Mouse (Mus musculus) cerebellum, postnatal 36 days (tissue): ENCODE results near the gene Chit1.
A peak's percentile ranks its signal among the peaks of the same experiment; 100 is the strongest.

ENCODE experiments used
- DNase-seq, 2 experiments: peaks; one replicate each; pipeline ENCODE4 v3.0.0; 2021 to 2022; ENCODE audit warnings: mixed read lengths in 2 of 2

The Chit1 gene

DNA sequence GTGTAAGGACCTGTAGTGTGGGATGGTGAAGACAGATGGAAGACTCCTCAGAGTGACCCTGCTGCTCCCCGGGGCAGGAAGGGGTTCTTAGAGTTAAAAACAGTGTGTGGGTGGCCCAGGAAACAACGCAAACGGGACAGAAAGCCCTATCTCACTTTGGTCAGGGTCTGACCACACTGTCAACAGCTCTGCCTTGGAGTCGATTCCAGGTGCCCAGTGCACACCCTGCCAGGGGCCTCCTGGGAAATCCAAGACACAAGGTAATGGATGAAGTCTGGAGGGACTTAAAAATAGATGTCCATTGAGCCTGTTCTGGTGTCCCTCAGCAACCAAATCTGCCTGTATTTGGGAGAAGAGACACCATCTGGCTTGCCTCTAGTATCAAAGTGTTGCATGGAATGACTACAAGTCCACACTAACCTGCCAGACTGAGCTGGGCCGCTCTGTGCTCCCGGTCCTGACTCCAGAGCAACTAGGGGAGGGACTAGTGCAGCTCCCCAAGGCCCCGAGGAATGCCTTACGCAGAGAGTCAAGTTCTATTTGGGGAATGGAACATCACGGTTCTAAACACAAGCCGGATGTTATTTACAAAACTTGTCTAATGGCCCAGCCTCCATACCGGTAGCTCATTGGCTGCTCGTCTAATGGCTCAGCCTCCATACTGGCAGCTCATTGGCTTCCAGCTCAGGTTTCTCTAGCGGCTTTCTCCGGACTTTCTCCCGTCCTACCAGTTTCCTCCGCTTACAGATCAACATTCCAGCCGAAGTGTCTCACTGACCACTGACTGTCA is 12.1 kb upstream of the Chit1 start:
- peak; percentile 41 to 51 for DNase-seq

DNA sequence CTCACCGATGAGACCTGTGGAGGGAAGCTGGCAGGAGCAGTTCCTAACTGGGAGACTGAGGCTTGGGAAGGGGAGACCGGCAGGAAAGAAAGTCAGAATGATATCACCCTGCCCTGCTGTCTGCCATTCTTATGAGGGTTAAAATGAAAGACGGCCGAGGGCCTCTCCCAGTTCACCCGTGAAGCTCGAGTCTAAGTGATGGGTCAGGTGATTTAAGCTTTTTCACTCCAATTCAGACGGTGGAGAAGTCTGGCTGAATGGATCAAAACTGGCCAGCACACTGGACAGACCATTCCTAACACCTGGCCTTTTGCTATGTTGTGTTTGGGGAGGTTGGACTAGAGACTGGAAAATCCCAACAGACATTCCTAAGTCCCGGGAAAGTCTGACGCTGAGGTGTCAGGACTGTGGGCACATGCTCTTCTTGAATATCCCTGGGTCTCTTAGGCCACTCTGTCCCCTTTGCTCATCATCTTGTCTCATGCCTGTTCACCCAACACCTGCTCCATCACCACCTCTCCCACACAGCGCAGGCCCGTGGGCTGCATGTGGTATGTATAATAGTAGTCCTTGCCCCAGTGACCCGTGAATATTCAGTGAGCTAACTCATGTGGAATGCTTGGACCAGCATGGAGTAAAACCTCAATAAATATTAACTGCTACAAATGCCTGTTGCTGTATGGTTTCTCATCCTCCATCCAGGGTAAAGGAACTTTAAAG is 11.4 kb upstream of the Chit1 start:
- DNase-seq = peak in 1 of 2 experiments; percentile 0

DNA sequence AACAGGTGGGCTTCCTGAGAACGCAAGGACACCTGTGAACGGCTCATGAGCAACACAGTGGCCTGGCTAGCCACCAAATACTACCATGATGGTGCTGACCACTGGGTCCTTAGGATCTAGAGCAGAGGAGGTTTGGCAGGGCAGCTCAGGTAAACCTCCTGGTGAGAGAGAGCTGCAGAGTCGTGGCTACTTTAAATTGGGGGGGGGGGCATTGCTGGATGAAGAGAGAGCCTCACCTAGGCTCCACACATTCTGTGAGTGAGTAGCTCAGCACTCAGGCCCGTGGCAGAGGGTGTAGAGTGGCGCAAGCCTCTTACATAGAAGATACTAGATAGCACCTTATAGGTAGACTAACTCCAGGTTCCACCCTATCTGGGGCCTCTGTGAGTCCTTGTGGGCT is 10.6 kb upstream of the Chit1 start:
- DNase-seq = peak in 1 of 2 experiments; percentile 1

DNA sequence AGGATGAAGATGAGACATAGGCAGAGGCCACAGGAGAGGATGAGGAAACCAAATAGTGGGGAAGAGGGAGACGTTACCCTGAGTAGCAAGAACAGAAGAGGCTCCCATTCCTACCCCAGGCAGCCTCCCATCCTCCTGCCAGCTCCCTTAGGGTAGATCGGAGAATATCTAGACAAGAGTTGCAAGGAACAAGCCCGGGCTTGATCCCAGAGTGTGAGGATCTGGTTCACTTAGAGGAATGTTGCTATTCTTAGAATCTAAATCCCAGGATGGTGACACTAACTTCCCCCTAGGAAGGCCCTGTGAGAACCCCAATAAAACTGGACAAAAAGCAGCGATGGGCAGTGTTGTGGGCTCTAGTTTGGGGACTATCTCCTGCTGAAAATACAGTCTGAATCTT is 10.1 kb upstream of the Chit1 start:
- no peak for DNase-seq

DNA sequence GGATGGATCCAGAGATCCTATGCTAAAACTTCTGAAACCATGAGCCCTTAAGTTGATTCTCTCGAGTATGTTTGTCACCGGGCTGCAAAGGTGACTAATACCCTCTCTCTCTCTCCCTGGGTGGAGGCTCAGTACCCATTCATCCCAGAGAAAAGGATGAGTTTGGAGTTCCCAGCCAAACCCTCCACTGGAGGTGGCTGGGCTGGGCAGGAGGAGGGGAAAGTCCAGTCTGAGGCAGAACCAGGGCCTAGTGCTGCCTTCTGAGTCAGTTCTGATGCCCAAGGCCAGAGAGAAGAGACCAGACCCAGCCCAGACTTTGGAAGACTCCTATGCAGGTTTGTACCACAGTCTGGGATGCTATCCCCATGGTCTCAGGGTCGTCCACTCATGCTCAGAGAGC is 9.4 kb upstream of the Chit1 start:
- peak in 1 of 2 experiments; percentile 1 for DNase-seq

DNA sequence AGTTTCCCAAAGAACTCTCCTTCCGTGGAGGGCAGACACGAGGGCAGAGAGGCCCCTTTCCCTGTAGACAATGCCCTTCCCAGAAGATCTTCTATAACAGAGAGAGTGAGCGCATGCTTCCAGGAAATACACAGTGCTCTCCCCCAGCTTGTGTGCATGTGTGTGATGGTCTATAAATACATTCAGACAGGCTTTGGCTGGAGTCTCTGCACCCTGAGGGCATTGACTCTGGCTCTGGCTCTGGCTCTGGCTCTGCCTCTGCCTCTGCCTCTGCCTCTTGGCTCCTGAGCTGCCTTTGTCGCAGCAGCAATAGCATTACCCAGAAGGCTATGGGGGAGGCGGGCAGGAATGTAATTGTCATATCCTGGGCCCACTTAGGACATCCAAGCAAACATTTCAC is 7.2 kb upstream of the Chit1 start:
- DNase-seq = peak in 1 of 2 experiments; percentile 3

DNA sequence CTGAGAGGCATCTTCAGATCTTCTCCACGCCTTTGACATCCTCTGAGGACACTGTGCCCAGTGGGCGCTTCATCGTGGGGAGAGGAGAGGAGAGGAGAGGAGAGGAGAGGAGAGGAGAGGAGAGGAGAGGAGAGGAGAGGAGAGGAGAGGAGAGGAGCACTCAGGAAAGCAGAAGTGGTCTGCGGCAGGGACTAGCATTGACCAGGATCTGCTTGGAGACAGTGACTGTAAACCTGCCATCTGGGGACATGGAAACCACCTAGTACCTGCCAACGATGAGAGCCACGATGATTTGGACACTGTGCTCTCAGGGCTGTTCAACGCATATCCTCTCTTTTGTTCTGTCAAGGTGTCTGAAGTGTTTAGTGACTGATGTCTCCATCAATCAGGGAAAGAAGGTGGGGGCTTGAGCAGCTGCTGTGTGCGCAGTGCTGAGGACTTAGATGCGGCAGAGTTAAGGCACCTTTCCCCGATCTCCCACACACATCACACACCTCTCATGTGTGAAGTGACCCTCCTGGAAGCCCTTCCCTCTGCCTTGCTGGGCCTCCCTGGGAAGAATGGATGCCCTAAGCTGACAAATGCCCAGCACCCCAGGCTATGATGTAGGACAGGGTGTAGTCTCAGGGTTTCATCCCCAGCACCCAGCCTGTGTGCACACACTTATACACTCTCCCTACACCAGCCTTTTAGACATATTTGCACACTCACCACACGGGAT is 5.8 kb upstream of the Chit1 start:
- peak in 1 of 2 experiments; percentile 1 for DNase-seq

DNA sequence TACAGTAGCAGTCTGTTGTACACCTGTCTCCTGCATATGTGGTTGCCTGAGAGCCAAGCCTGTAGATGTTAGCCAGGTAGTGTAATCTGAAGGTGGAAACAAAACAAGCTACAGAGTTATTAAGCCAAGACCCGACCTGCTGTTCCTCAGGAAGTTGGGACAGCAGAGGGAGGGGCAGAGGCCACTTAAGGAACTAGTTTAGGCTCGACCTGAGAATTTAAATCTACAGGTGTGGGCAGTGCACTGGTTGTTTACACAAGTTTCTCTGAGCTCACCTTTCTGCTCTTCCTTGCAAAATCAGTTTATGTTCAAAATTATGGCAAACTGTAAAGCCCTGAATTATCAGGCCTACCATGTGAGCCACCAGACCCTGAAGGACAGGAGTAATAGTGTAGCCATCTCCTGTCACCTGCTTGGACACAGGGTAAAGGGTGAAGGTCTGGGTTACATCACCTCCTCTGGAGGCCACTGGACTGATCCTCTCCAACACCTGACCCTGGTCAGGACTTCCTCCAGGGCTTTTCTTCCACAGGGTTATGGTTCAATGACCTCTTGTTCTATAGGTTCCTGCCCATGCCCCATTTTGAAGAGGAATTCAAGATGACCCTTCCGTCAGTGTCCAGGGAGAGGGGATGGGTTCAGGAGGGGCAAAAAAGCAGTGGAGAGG is 5.1 kb upstream of the Chit1 start:
- DNase-seq = peak in 1 of 2 experiments; percentile 1

DNA sequence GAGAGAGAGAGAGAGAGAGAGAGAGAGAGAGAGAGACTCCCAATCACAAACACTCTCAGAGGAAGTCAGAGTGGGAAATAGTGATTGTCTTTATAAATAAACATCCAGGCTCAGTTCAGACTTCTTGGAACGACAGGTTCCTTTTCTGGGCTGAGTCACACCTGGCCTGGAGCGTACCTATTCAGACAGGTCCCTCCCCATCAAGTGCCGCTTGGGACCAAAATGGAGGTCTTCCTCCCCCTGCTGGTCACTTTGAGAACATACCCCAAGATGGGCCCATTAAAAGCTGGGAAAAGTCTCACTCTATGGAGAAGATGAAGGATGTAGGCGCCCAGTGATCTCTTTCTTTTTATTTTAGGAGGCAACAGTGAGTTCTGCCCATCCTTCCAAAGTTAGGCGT is 4.3 kb upstream of the Chit1 start:
- peak; percentile 72 to 80 for DNase-seq

DNA sequence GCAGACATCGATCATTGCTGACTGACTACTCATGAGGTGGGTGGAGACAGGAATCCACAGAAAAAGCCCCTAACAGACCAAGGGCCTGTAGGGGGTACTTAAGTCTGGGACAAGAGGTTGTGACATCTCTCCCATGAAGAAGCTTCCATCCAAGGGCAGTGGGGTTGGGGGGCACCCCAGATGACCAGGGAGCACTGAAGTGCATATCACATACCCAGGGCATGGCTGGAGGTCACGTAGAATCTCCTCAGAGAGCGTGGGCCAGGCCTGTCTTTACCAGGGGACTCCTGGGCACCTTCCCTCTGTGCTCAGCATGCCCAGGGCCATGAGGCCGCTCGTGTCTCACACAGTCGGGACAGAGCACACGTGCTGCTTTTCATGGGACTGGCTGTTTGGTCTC is 3.3 kb upstream of the Chit1 start:
- no peak for DNase-seq

DNA sequence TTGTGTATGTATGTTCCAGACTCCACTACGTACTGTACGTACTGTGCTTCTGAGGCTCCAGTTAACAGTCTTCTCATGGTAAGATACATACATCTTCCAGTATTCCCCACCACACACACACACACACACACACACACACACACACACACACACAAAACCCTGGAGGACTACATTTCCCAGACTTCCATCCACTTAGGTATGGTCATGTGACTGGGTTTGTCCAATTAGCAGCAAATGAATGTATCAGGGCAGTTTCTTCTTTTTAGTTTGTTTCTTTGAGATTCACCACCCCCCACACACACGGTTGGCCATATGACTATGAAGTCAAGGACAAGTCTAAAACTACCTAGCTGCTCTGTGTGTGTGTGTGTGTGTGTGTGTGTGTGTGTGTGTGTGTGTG is 1.0 kb upstream of the Chit1 start:
- no peak for DNase-seq

DNA sequence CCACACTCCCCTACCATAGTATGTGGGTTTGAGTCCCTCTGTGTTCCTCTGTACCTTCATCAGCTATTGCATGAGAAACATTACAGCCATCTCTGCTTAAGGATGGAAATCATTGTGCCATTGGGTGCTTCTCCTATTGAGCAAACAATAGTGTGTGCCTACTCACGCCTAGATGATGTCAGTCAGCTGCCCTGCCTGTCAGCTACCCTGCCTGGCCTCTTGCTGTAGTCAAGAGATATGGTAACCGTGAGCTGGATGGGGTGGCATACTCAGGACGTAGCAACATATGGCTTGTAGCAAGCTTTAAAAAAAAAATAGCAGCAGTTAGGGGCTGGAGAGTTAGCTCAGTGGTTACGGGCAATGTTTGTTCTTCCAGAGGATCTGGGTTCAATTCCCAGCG is 593 bp upstream of the Chit1 start:
- no peak for DNase-seq

DNA sequence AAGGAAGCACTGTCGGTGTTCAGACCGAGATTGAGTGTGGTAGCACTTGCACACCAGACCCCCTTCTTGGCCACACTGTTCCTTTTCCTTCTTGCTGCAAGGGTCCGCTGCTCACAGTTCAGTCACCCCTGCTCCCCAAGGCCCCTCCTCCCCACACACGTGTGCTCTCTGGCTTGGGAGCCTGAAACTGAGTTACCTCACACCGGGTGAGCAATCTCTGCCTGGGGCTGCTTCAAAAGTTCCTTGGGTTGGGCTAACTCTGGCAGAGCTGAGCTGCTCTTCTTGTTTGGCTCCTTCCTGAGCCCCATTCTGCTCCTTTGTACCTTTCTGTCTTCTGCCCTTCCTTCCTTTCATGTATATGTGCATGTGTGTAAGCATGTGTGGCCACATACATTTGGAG is 2.5 kb downstream of the Chit1 start:
- DNase-seq = no peak

DNA sequence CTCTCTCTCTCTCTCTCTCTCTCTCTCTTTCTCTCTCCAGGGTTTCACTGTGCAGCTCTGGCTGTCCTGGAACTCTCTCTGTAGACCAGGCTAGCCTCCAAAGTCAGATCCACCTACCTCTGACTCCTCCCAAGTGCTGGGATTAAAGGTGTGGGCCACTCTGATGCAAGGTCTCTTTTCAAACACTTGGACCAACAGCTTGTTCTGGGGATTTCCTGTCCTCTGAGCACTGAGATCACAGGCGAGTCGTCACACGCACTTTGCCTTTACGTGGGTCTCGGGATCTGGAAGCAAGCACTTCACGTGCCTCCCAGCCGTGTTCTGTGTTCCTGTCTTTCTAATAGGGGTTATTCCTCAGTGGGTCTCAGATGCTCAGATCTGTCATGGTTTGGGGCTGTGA is 3.0 kb downstream of the Chit1 start:
- DNase-seq = no peak

DNA sequence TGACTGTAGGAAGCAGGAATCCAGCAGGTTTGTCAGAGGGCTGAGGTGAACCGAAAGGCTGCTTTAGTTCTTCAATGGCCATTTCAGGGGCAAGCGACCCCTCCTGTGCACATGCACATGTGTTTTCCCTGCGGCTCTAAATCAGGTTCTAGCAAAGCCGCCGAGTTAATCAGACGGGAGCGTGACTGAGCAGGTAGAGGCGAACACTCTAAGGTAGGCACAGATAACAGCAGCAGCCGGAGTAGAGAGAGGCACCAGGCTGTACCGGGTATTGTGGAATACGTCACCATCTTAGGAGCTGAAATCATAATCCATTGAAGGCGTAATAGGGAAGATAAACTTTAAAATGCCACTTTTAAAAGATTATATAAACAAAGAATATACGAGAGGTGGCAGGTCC is 3.7 kb downstream of the Chit1 start:
- no peak for DNase-seq

DNA sequence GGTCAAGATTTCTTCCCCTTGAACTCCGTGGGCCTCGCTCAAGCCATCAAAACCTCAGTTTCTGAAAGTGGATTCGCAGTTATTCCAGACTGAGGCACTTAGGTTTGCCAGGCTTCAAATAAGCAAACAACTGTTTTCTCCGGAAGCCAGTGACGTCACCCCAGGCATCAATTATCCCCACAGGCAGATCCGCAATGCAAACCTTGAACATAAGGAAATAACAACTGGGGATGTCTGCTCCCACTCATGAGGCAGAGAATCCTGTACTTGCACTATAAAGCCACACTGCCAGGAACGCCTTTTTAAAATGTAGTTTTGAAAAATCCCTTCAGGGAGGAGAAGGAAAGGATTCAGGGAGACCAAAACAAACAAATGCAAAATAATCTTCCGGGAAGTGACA is 4.4 kb downstream of the Chit1 start:
- no peak for DNase-seq

DNA sequence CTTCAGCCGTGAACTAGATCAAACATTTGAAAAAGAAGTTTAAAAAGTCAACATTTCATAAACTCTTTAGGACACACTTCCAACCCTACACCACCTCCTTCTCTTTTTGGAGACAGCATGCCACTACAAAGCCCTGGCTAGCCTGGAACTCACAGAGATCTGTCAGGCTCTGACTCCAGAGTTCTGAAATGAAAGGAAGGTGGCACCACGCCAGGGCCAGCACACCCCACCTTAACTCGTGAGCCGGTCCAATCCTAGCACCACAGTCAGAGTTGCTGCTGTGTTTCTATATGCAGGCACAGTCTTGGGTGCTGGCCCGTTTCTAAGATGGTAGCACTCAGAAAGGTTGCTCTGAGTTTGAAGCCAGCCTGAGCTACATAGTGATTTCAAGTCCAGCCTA is 6.1 kb downstream of the Chit1 start:
- DNase-seq = no peak

DNA sequence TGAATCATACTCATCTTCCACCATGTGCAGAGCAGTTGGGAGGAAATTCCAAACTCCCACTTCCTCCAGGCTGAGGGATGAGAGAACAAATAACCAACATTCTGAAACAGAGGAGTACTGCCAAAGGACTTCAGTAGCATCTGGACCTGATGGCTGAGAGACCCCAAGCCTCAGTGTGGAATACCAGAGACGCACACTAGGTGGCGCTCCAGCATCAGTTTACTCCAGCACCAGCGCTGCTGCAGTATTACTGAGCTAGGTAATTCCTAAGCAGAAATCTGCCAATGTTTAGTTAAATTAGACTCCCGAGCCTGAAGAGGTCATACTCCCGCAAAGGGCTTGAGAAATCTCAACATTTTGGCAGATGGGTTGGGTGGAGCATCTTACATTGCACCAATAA is 9.1 kb downstream of the Chit1 start:
- DNase-seq = peak; percentile 87 to 91

DNA sequence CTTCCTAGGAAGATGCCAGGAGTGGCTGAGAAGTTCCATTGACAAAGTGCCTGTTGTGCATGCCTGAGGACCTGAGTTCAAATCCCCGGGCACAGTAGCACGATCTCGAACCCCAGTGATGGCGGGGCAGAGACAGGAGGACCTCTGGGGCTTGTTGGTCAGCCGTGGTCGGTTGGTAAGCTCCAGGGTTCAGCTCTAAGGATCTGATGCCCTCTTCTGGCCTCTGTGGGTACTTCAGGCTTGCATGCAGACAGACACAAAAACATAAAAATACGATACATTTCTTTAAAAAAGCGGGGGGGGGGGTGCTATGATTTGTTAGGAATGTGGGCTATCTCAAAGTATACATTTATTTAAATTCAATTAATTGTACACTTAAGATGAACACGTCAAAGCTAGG is 11.2 kb downstream of the Chit1 start:
- peak in 1 of 2 experiments; percentile 22 for DNase-seq

DNA sequence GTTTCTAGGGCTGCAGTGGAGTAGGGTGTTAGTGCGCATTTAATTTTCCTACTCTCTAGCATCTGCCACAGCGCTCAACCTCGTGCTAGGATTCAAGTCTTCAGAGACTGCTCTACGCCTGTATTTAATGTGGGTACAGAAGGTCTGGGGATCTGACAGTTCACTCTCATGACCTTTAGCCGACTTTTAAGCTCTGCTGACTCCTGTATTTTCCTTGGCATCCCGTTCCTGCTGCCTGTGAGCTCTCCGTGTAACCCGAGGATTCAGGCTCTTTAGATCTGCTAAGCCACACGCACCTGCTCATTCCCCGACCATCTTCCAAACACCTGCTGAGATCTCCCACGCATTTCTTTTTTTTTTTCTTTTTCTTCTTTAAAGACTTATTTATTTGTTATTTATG is 22.3 kb downstream of the Chit1 start:
- no peak for DNase-seq

DNA sequence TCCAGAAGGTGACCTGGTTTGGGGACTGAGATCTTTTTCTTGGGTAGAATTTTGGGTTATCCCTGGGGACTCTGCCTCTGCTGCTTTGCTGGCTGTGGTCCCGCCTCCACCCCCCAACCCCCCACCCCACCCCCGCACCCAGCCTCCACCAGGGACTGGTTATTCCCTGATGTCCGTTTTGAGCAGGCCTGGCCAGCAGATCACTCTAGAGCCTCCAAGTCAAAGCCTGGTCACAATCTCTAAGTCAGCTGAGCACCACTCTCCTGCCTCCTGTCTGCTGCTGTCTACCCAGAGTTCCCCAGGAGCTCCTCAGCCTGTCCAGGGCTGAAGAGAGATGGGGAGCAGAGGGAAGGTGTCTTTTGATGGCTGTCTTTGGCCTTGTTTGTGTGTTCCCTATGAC is 25.3 kb downstream of the Chit1 start:
- DNase-seq = no peak

DNA sequence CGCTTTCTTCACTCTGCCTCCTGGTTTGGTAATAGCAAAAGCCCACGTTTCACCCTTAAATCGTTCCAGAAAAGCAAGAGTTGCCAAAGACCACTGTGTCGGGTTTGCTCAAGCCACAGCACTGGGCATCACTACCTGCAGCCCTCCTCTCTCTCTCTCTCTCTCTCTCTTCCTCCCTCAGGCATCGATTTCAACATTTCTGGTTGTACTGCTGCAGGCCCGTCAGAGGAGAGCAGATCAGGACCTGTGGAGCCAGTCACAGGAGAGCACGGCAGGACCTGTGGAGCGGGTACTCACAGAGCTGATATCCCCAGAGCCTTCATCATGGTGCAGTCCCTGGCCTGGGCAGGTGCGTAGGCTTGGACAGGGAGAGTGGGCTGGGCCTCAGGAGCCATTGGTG is 27.4 kb downstream of the Chit1 start:
- DNase-seq = no peak

DNA sequence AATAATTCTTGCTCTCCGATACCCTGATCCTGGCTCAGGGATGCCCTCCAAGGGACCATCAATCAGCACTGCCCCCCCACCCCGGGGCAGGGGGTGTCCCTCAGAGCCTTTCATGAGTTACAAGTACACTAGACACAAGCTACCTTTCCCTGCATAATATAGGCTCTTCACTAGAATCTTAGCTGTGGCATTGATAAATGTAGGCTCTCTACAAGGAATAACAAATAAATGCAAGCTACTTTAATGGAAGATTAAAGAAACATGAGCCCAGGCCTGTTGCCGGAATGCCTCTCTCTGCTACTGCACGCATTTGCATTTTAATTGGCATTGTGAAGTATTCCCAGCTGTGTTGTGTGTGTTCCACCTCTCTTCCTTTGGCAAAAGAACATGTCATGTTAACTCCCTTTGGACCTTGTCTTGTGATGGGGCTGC is 31.3 kb downstream of the Chit1 start:
- DNase-seq = no peak
